Mouse (Mus musculus) midbrain, embryonic 13.5 days (tissue): ENCODE results near the gene Snph. TPM values are rescaled to one million over a fixed set of nuclear protein-coding genes. Genes with fewer than 3 reads are reported as not detected.

Source experiments
- ATAC-seq: fragments of 200-750 bp; cut with Nextera tagmentation; 2 replicates; pipeline ENCODE4 v1.8.0; 2017; ENCODE audit warnings: mild to moderate bottlenecking, moderate TSS enrichment, moderate library complexity
- H3K27ac ChIP-seq: fragments of 300-500 bp; sonication (generic); 2 replicates; pipeline ENCODE4 v1.5.1; 2015; ENCODE audit warnings: inconsistent platforms, mild to moderate bottlenecking, moderate library complexity
- H3K27me3 ChIP-seq: fragments of 300-500 bp; sonication (generic); 2 replicates; pipeline ENCODE4 v1.6.1; 2015; ENCODE audit warnings: mild to moderate bottlenecking, inconsistent platforms
- H3K36me3 ChIP-seq: fragments of 300-500 bp; sonication (generic); 2 replicates; pipeline ENCODE4 v1.6.1; 2015; ENCODE audit warnings: mild to moderate bottlenecking, inconsistent platforms
- H3K4me1 ChIP-seq: fragments of 300-500 bp; sonication (generic); replicated peaks from 2 replicates; pipeline ENCODE4 v1.6.1; 2015; ENCODE audit warnings: inconsistent platforms
- H3K4me2 ChIP-seq: fragments of 300-500 bp; sonication (generic); replicated peaks from 2 replicates; pipeline ENCODE4 v1.6.1; 2015; ENCODE audit warnings: moderate library complexity, mild to moderate bottlenecking, inconsistent platforms
- H3K4me3 ChIP-seq: fragments of 300-500 bp; sonication (generic); replicated peaks from 2 replicates; pipeline ENCODE4 v1.5.1; 2015; ENCODE audit warnings: mild to moderate bottlenecking, inconsistent platforms
- H3K9ac ChIP-seq: fragments of 300-500 bp; sonication (generic); replicated peaks from 2 replicates; pipeline ENCODE4 v1.6.1; 2015; ENCODE audit warnings: mild to moderate bottlenecking, inconsistent platforms
- H3K9me3 ChIP-seq: fragments of 300-500 bp; sonication (generic); 2 replicates; pipeline ENCODE4 v1.6.1; 2016; ENCODE audit warnings: mild to moderate bottlenecking, inconsistent platforms
- WGBS: fragments of 180-500 bp; shearing (Covaris S2); methylation state at CpG from one replicate; pipeline ENCODE4 v1.1.7; 2015; 5-methylcytosine and 5-hydroxymethylcytosine counted together
- polyA plus RNA-seq: library from polyadenylated mRNA; unstranded; fragments of >200 nt; fragmentation: Nextera tagmentation; extraction: Ambion mirVana; gene quantifications from 2 replicates; pipeline ENCODE4 v1.2.1, GENCODE M21; 2015

Snph gene
- polyA plus RNA-seq, result 9.4 and 12.6 TPM in 2 replicates

GRCm38 (mm10) chr2:151632159-151632814 is at the start of gene Snph:
Gene Snph (minus strand): TSS chr2:151632593.
- Histone ChIP-seq H3K9ac (peak within 1 kb of the TSS; percentile 90), H3K27me3 (peaks cover 13% of the 10 kb centered on the region; the same call in 1 of the 2 replicates), H3K27ac (peak within 1 kb of the TSS; percentile 92), H3K36me3 (no peaks in the 10 kb centered on the region), H3K4me3 (peak within 1 kb of the TSS; percentile 79), H3K4me2 (peak within 1 kb of the TSS; percentile 83), H3K9me3 (no peaks in the 10 kb centered on the region), H3K4me1 (peaks cover 21% of the 10 kb centered on the region)
- WGBS, result under 1% methylated on average over 41 of the region's 47 CpGs
- ATAC-seq, result peak; percentile 94

- Histone ChIP-seq H3K4me2 (no peak overlapping the region), H3K36me3 (no peaks in the 10 kb centered on the region), H3K4me1 (no peaks in the 10 kb centered on the region), H3K9ac (no peak overlapping the region), H3K27me3 (no peaks in the 10 kb centered on the region), H3K4me3 (no peak overlapping the region), H3K9me3 (no peaks in the 10 kb centered on the region), H3K27ac (no peak overlapping the region)
- no peak for ATAC-seq
- 57% methylated on average over 2 of the region's 2 CpGs for WGBS
Measured at GRCm38 (mm10) chr2:151676234-151676633, 43.8 kb upstream of the Snph start.

DNA sequence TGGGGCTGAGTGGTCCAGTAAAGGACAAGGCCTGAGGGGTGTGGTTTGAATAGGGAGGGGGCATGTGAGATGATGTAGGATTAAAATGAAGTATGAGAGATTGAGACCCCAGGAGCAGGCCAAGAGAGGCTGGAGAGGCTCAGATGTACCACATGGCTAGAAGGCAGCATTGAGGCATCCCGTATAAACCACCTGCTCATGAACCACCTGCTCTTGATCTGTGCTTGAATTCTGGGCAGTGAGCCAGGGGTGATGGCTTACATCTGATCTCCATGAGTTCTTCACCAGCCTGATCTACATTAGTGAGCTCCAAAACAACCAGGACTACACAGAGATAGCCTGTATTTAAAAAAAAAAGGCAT is 38.6 kb upstream of the Snph start:
- Histone ChIP-seq H3K4me2 (no peak overlapping the region), H3K27me3 (peaks cover 11% of the 10 kb centered on the region), H3K9ac (no peak overlapping the region), H3K9me3 (no peaks in the 10 kb centered on the region), H3K4me1 (peaks cover 3% of the 10 kb centered on the region; the same call in 1 of the 2 replicates), H3K4me3 (no peak overlapping the region), H3K36me3 (no peaks in the 10 kb centered on the region), H3K27ac (no peak overlapping the region)
- no peak; the same call in 1 of the 2 replicates for ATAC-seq
- WGBS, result 64% methylated on average over 1 of the region's 1 CpGs

DNA sequence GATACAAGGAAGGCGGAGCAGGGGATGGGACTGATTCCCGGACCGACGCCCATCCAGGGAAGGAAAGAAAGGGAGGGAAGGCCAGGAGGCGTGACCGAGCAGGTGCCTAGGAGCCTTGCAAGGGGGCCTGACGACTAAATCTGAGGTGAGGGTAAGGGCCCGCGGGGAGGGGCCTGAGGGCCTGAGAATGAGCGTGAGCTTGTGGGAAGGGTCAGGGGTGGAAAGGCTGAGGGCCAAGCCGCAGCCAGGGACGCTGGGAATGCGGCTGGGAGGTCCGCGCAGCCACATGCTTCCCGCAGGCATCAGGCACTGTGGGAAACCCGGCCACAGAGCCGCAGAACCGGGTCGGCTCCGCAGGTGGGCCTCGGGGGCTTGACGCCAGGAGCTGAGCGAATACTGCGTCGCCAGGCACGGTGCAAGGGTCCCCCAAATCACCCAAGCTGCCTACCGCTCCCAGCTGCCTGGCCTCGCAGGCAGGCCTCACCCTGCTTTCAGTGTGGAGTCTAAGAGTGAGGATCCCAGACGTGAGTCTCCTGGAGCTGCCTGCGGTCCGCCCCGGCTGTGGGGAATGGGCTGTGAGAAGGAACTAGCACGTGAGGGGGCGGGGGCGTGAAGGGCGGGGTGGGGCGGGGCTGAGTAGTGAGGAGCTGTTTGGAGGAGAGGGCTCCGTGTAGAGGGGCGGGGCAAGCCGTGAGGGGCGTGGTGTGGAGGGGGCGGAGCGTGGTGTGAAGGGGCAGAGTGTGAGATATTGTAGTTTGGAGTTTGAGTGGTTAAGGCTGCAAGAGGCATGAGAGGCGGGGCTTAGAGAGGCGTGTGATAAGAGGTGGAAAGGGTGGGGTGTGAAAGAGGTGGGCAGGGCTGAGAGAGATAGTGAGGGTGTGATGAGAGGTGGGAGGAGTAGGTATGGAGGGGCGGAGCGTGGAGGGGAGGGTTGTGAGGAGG is 37.9 kb upstream of the Snph start:
- 36% methylated on average over 48 of the region's 48 CpGs for WGBS
- no peaks in the 10 kb centered on the region for H3K9me3 ChIP-seq
- peak overlapping the region; percentile 39; the same call in 1 of the 2 replicates for H3K9ac ChIP-seq
- peak overlapping the region; percentile 43 for H3K4me2 ChIP-seq
- H3K36me3 ChIP-seq, result no peaks in the 10 kb centered on the region
- peak overlapping the region; percentile 21 for H3K4me3 ChIP-seq
- peak; percentile 75 for ATAC-seq
- peaks cover 3% of the 10 kb centered on the region; the same call in 1 of the 2 replicates for H3K4me1 ChIP-seq
- H3K27ac ChIP-seq, result no peak overlapping the region
- H3K27me3 ChIP-seq, result peaks cover 11% of the 10 kb centered on the region

GRCm38 (mm10) chr2:151668433-151668832 is 36.0 kb upstream of the Snph start, which contains the start of gene Rad21l:
Gene Rad21l (minus strand): TSS chr2:151668533.
- no peaks in the 10 kb centered on the region for H3K36me3 ChIP-seq
- no peak for ATAC-seq
- H3K4me1 ChIP-seq, result peaks cover 3% of the 10 kb centered on the region; the same call in 1 of the 2 replicates
- 86% methylated on average over 3 of the region's 3 CpGs for WGBS
- H3K27me3 ChIP-seq, result peaks cover 11% of the 10 kb centered on the region
- no peak within 1 kb of the TSS for H3K4me3 ChIP-seq
- H3K4me2 ChIP-seq, result no peak within 1 kb of the TSS
- H3K9me3 ChIP-seq, result no peaks in the 10 kb centered on the region
- H3K27ac ChIP-seq, result no peak within 1 kb of the TSS
- H3K9ac ChIP-seq, result no peak within 1 kb of the TSS

GRCm38 (mm10) chr2:151652053-151652452 is 19.7 kb upstream of the Snph start:
- Histone ChIP-seq H3K27me3 (no peaks in the 10 kb centered on the region), H3K9ac (no peak overlapping the region), H3K9me3 (no peaks in the 10 kb centered on the region), H3K4me1 (no peaks in the 10 kb centered on the region), H3K4me3 (no peak overlapping the region), H3K36me3 (no peaks in the 10 kb centered on the region), H3K27ac (no peak overlapping the region), H3K4me2 (no peak overlapping the region)
- no peak for ATAC-seq
- WGBS, result 66% methylated on average over 1 of the region's 1 CpGs

DNA sequence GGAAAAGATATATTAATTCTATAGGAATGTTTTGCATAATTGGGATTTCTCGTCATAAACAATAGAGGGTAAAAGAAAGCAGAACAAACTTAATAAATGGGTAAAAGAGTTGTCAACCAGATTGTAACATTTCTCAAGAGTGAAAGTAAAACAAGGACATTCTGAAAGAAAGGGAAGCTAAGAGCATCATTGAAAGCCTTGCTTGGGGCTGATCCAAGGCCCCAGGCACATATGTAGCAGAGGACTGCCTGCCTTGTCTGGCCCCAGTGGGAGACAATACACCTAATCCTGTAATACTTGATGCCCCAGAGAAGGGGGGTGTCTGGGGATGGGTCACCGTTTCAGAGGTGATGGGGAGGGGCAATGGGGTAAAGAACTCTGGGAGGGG is 3.6 kb upstream of the Snph start:
- H3K9me3 ChIP-seq, result no peaks in the 10 kb centered on the region
- H3K4me2 ChIP-seq, result no peak overlapping the region
- 75% methylated on average over 2 of the region's 2 CpGs for WGBS
- H3K9ac ChIP-seq, result no peak overlapping the region
- H3K36me3 ChIP-seq, result no peaks in the 10 kb centered on the region
- no peak for ATAC-seq
- H3K27ac ChIP-seq, result no peak overlapping the region
- peaks cover 4% of the 10 kb centered on the region; the same call in 1 of the 2 replicates for H3K27me3 ChIP-seq
- H3K4me1 ChIP-seq, result peaks cover 13% of the 10 kb centered on the region
- H3K4me3 ChIP-seq, result no peak overlapping the region

- Histone ChIP-seq H3K9me3 (no peaks in the 10 kb centered on the region), H3K4me2 (no peak overlapping the region), H3K27me3 (peaks cover 10% of the 10 kb centered on the region; the same call in 1 of the 2 replicates), H3K9ac (no peak overlapping the region), H3K27ac (no peak overlapping the region), H3K36me3 (no peaks in the 10 kb centered on the region), H3K4me3 (no peak overlapping the region), H3K4me1 (peaks cover 19% of the 10 kb centered on the region)
- WGBS, result 76% methylated on average over 9 of the region's 9 CpGs
- no peak for ATAC-seq
Measured at GRCm38 (mm10) chr2:151635362-151636014, 3.1 kb upstream of the Snph start.

- H3K36me3 ChIP-seq, result no peaks in the 10 kb centered on the region
- H3K9ac ChIP-seq, result no peak overlapping the region
- peaks cover 13% of the 10 kb centered on the region; the same call in 1 of the 2 replicates for H3K27me3 ChIP-seq
- H3K27ac ChIP-seq, result no peak overlapping the region
- ATAC-seq, result no peak
- H3K4me1 ChIP-seq, result peaks cover 21% of the 10 kb centered on the region
- no peak overlapping the region for H3K4me3 ChIP-seq
- 30% methylated on average over 2 of the region's 2 CpGs for WGBS
- no peak overlapping the region for H3K4me2 ChIP-seq
- H3K9me3 ChIP-seq, result no peaks in the 10 kb centered on the region
Measured at GRCm38 (mm10) chr2:151634903-151635302, 2.5 kb upstream of the Snph start.

DNA sequence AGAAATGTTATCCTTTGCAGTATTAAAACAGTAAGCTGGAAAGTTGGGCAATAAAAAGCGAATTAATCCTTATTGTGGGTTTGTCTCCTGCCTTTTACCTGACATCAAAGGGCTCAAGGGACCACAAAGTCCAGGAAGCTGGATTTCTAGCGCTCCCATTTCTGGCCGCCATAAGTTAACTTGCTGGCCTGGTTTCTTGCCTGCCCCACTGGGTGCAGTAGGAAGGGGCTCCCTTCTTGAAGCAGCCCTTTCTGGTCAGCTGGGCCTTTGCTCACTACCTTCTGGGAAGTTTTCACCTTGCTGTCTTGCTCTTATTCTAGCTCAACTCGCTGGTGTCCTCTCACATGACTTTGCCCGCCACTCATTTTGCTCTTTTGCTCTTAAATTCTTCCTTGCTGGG is 589 bp upstream of the Snph start:
- Histone ChIP-seq H3K9ac (no peak overlapping the region), H3K27ac (no peak overlapping the region), H3K36me3 (no peaks in the 10 kb centered on the region), H3K4me3 (peak overlapping the region; percentile 79; the same call in 1 of the 2 replicates), H3K9me3 (no peaks in the 10 kb centered on the region), H3K27me3 (peaks cover 13% of the 10 kb centered on the region; the same call in 1 of the 2 replicates), H3K4me1 (peaks cover 21% of the 10 kb centered on the region), H3K4me2 (peak overlapping the region; percentile 83)
- ATAC-seq, result no peak
- 39% methylated on average over 5 of the region's 5 CpGs for WGBS

- peaks cover 13% of the 10 kb centered on the region; the same call in 1 of the 2 replicates for H3K27me3 ChIP-seq
- 2% methylated on average over 22 of the region's 22 CpGs for WGBS
- peak overlapping the region; percentile 90 for H3K9ac ChIP-seq
- H3K4me3 ChIP-seq, result peak overlapping the region; percentile 79
- no peaks in the 10 kb centered on the region for H3K9me3 ChIP-seq
- peak overlapping the region; percentile 92 for H3K27ac ChIP-seq
- peak; percentile 10; the same call in 1 of the 2 replicates for ATAC-seq
- peak overlapping the region; percentile 83 for H3K4me2 ChIP-seq
- no peaks in the 10 kb centered on the region for H3K36me3 ChIP-seq
- H3K4me1 ChIP-seq, result peaks cover 21% of the 10 kb centered on the region
Measured at GRCm38 (mm10) chr2:151631406-151632158, 811 bp downstream of the Snph start.
